In the genomic region with DNA sequence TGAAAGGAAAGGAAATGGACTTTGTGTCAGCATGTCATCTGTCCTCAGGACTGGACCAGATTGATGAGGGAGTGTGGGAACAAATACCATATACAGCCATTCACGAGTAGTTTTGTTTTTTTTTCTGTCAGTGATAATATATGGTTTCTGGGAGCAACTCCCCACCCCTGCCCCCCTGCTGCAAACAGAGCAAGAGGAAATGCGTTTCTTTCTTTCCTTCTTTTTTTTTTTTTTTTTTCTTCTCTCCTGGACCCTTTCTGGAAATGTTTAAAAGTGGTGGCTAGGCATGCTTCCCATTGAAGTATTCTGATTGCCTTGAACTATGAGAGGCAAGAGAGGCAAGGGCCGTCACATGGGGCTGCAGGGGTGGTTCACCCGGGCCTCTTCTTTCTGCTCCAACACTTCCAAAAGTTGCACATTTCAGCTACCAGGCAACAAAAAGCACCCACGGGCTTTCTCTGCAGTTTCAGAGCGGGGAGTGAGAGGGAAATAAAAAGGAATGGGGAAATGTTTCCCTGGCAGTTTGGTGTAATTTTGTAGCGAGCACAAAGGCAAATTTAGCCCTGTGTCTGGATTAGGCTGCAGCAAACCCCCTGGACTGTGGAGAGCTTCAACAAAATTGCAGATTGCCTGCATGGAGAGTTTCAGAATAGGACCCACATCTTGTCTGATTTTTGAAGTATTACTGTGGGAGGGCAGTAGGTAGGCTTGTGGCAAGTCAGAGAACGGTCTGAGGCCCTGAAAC, we compare ENCODE assay signal across 9 mouse cellular contexts. TPM values are rescaled to one million over a fixed set of nuclear protein-coding genes. Genes with fewer than 3 reads are reported as not detected.
DNase-seq lines count a peak whose midpoint lies in the region; ATAC-seq and TF ChIP-seq lines count a peak whose summit lies in the region.
"Had no signal": no experiment of that assay in that cellular context is flagged by ENCODE, and none has a peak within 500 bp of the region (broad histone marks: within the 10 kb centered on the region; RNA-seq: fewer than 3 reads in every experiment).

No protein-coding gene starts in this region.

- no peak for TF ChIP-seq POLR2A in brain, embryonic 14.5 days (IDR thresholded peaks at IDR 0.05; ENCODE audit: borderline replicate concordance, extremely low read depth, insufficient read depth, insufficient read length, poor library complexity, severe bottlenecking)

- no peak for TF ChIP-seq CTCF in brain, embryonic 14.5 days (IDR thresholded peaks at IDR 0.05; ENCODE audit: borderline replicate concordance, extremely low read depth, insufficient read depth, insufficient read length)

- peak overlapping the region; percentile 88 for H3K4me2 ChIP-seq in kidney, embryonic 14.5 days (replicated peaks; ENCODE audit: low read depth, low read length)
- peak overlapping the region; percentile 61 for H3K4me2 ChIP-seq in hindbrain, embryonic 12.5 days (replicated peaks)
- H3K4me2 ChIP-seq in midbrain, embryonic 14.5 days (ENCODE audit: low read length), result peak overlapping the region; percentile 65

- ATAC-seq in kidney, embryonic 14.5 days (ENCODE audit: low FRiP score, low TSS enrichment), result no peak
- ATAC-seq in hindbrain, embryonic 12.5 days (ENCODE audit: low FRiP score), result no peak
- no peak for ATAC-seq in midbrain, embryonic 14.5 days (ENCODE audit: low FRiP score, low TSS enrichment)

- no peaks in the 10 kb centered on the region for H3K36me3 ChIP-seq in kidney, embryonic 14.5 days (ENCODE audit: control insufficient read depth, insufficient read depth, low read length)
- H3K36me3 ChIP-seq in hindbrain, embryonic 12.5 days, result no peaks in the 10 kb centered on the region
- no peaks in the 10 kb centered on the region for H3K36me3 ChIP-seq in midbrain, embryonic 14.5 days (ENCODE audit: control insufficient read depth, insufficient read depth, low read length)

- no peak overlapping the region; the same call in 1 of the 2 replicates for H3K9ac ChIP-seq in kidney, embryonic 14.5 days (ENCODE audit: low read depth, low read length)
- peak overlapping the region; percentile 92 for H3K9ac ChIP-seq in hindbrain, embryonic 12.5 days
- peak overlapping the region; percentile 78 for H3K9ac ChIP-seq in midbrain, embryonic 14.5 days (replicated peaks; ENCODE audit: low read length)

- no peak overlapping the region for H3K27ac ChIP-seq in kidney, embryonic 14.5 days (ENCODE audit: low read depth, low read length)
- peak overlapping the region; percentile 94 for H3K27ac ChIP-seq in hindbrain, embryonic 12.5 days
- H3K27ac ChIP-seq in midbrain, embryonic 14.5 days (replicated peaks; ENCODE audit: low read depth, low read length), result peak overlapping the region; percentile 94
- H3K27ac ChIP-seq: macrophage had no signal

- H3K9me3 ChIP-seq in kidney, embryonic 14.5 days (ENCODE audit: control insufficient read depth, low read length), result no peaks in the 10 kb centered on the region
- H3K9me3 ChIP-seq in hindbrain, embryonic 12.5 days (replicated peaks), result no peaks in the 10 kb centered on the region
- H3K9me3 ChIP-seq in midbrain, embryonic 14.5 days (ENCODE audit: control insufficient read depth, low read length), result no peaks in the 10 kb centered on the region

- H3K4me3 ChIP-seq in kidney, embryonic 14.5 days (ENCODE audit: low read length), result peak overlapping the region; percentile 79; the same call in 1 of the 2 replicates
- peak overlapping the region; percentile 81 for H3K4me3 ChIP-seq in hindbrain, embryonic 12.5 days
- peak overlapping the region; percentile 93 for H3K4me3 ChIP-seq in midbrain, embryonic 14.5 days (replicated peaks; ENCODE audit: low read depth, low read length)

- H3K4me1 ChIP-seq in kidney, embryonic 14.5 days (ENCODE audit: control insufficient read depth, insufficient read depth, low read length), result peaks cover 21% of the 10 kb centered on the region
- H3K4me1 ChIP-seq in hindbrain, embryonic 12.5 days, result peaks cover 29% of the 10 kb centered on the region
- peaks cover 31% of the 10 kb centered on the region for H3K4me1 ChIP-seq in midbrain, embryonic 14.5 days (ENCODE audit: control insufficient read depth, insufficient read depth, low read length)

- WGBS in kidney, embryonic 14.5 days, result 16% methylated on average over 8 of the region's 8 CpGs
- WGBS in hindbrain, embryonic 12.5 days, result 23% methylated on average over 8 of the region's 8 CpGs
- 24% methylated on average over 8 of the region's 8 CpGs for WGBS in midbrain, embryonic 14.5 days

- no peak for DNase-seq in kidney, adult 18-20 months
- DNase-seq in brain, embryonic 14.5 days (ENCODE audit: low read depth), result peak; percentile 33
- peak; percentile 37 for DNase-seq in midbrain, embryonic 14.5 days
- no peak for DNase-seq in thymus, postnatal 10 days (ENCODE audit: low spot score in 2 of 2)
- DNase-seq in ovary, postnatal 36 days (ENCODE audit: low spot score), result no peak
- DNase-seq in kidney, adult 8-10 months, result no peak

- peaks cover 9% of the 10 kb centered on the region; the same call in 1 of the 2 replicates for H3K27me3 ChIP-seq in kidney, embryonic 14.5 days (ENCODE audit: control insufficient read depth, insufficient read depth, low read length)
- 0 out of 2 replicates have a peak, but pooled peaks cover 4% of the 10 kb centered on the region for H3K27me3 ChIP-seq in hindbrain, embryonic 12.5 days
- no peaks in the 10 kb centered on the region for H3K27me3 ChIP-seq in midbrain, embryonic 14.5 days (ENCODE audit: control insufficient read depth, insufficient read depth, low read length)

RNA-seq across cellular contexts. Expression of gene Tspan5, which starts 2.2 kb away (rescaled TPM):
- polyA plus RNA-seq in kidney, embryonic 14.5 days (2014; fragmentation: Nextera tagmentation; extraction: Ambion mirVana), result 18.0 and 28.8 TPM in 2 replicates
- 97.1 and 109 TPM in 2 replicates for polyA plus RNA-seq in brain, embryonic 14.5 days (2012; rRNA removed)
- 74.6 and 77.8 TPM in 2 replicates for polyA plus RNA-seq in hindbrain, embryonic 12.5 days (2016; fragmentation: Nextera tagmentation; extraction: Ambion mirVana)
- polyA plus RNA-seq in midbrain, embryonic 14.5 days (2014; fragmentation: Nextera tagmentation; extraction: Ambion mirVana), result 104 and 119 TPM in 2 replicates

Comparison
In these comparisons a context has a peak if more than half of its experiments do, and no peak if none do; other contexts are left out.
1. DNase-seq: peak in brain, embryonic 14.5 days (single experiment) and midbrain, embryonic 14.5 days (single experiment); none in kidney, adult 18-20 months (single experiment), thymus, postnatal 10 days (0 of 2), ovary, postnatal 36 days (single experiment) and kidney, adult 8-10 months (0 of 2).
2. Peak in every context shown above with its lines, with median percentiles within 50 percentile points of each other: H3K4me2 ChIP-seq and H3K4me3 ChIP-seq.